Mouse (Mus musculus) adrenal gland, adult 8-10 months (tissue): ENCODE results near the gene Ccr10. TPM values are rescaled to one million over a fixed set of nuclear protein-coding genes. Genes with fewer than 3 reads are reported as not detected.
"Not testable (repeated sequence)": the region's sequence is repeated elsewhere in the genome, so short reads cannot be mapped to it uniquely, and the experiment has no call there.

Experiments
- DNase-seq: peaks from one replicate; pipeline ENCODE4 v3.0.0; 2022
- total RNA-seq, 4 experiments: library from RNA; stranded (reverse); gene quantifications; 2 replicates each; pipeline ENCODE4 v1.2.4; 2022

The Ccr10 gene
- total RNA-seq, 4 experiments from 2014 or later = 0.15 to 0.70 (median 0.36) TPM

GRCm38 (mm10) chr11:101171721-101172433 lies 3.4 kb downstream of the Ccr10 start:
- DNase-seq = peak; percentile 64

DNA sequence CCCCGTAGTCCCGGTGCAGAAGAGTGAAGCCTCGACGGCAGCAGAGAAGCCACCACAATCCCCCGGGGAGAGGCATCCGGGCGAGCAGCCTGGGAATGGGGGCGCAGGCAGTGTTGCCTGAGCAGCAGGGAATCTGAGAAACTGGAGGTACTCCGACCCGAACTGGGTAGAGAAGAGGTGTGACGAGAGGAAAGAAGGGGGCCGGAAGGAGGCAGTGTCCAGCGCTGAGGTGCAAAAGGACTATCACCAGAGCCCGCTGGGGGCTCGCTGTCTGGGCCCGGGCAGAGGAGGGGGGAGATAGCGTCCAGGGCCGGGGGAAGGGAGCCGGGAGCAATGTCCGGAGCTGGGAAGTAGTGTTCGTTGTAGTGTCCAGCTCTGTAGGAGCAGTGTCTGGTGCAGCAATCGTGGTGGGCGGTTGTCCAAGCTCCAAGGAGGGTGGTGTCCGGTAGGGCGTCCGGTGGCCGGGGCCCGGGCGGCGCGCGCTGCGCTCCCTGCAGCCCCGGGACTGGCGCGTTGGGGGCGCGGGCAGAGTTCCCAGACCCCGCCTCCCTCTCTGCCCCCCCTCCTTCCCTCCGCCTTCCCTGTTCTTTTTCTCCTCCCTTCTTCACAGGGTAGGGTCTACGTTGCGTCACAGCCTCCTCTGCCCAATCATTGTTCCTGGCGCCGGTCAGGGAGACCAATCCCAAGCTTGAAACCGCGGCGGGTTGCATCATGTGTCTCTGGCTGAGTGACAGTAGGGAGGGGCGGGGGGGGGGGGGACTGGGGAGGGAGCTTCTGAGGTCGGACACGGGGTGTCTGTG lies 4.2 kb downstream of the Ccr10 start, which contains the start of gene Plekhh3:
Gene Plekhh3, minus strand, starts transcription at position 541 of the 800 bp plus-strand sequence.
- DNase-seq = peak; percentile 98

GRCm38 (mm10) chr11:101170354-101170810 lies 4.9 kb downstream of the Ccr10 start, which contains the start of gene Cntnap1:
Gene Cntnap1 (plus strand): TSS chr11:101170523.
- DNase-seq = no peak

DNA sequence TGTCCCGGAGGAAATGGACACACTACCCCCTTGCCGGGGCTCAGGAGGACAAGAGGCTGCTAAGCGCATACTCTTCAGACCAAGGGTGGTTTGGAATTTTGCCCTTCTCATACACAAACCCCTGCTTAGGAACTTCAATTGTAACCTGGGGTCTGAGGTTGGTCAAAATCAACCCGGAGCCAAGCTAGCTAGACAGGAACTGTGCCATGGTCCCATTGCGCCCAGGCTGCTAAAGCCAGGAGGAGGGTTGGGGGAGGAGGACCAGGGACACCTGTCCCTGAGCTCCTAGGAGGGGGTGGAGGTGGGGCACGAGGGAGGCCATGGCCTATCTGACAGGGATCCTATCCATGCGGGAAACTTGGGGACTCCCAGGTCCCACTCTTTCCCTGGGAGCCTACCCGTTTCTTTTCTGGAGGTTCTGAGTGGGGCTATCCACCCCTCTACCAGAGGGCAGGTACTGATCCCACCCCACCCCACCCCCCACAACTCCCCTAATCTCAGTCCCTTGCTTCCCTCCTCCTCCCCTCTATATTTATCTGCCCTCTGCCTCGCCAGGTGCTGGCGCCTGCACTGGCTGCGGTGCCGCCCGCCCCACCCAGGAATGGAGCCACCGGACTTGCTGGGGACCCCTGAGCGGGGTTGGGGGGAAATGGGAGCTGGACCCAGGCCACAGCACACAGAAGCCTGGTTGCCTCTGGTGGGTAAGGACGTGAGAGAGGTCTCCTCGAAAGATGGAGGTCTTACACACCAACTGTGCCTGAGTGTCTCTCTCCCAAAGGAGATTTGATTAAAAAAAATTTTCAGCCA lies 5.7 kb downstream of the Ccr10 start:
- DNase-seq = no peak

DNA sequence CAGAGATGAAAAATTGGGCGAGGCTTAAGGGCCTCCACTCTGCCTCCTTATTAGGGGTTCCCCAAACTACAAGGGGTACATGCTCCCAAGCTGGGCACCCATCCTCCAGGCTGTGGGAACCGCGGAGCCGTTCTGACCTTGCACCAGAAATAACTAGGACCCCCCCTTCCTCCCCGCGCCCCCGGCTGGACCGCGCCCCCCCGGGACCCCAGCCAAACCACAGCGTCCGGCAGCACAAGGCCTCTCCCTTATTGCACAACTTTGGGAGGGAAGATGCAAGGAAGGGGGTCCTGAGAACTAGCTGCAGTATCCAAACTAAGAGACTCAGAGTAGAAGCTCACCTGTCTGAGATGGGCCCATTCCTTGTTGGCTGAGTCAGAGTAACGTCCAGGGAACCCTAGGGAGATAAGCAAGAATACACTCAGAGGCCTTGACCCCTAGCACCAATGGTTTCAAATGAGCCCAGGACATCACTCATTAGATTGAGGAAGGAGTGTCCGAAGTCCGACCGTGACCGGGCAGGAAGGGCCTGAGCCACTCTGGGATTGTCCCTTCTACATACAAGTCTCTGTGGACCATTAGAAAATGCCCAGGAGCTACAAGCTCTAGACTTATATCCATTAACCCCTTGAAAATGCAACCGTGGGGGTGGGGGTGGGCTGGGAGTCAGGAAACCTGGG lies 6.8 kb downstream of the Ccr10 start:
- DNase-seq = no peak

DNA sequence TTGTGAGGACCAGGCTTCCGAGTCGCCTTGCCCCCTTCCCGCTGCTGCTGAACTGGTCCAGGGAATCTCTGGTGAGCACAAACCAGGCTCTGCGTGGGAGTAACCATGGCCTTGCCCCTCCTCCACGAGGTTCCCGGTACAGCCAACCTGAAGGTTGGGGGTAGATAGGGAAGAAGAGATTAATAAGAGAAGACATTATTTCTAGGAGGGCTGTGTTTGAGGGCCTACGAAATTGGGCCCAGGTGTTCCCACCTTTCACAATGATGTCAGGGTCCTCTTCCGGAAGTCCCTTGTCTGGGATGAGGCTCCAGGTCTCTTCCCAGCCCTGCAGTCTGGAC lies 7.3 kb downstream of the Ccr10 start:
- DNase-seq = no peak

DNA sequence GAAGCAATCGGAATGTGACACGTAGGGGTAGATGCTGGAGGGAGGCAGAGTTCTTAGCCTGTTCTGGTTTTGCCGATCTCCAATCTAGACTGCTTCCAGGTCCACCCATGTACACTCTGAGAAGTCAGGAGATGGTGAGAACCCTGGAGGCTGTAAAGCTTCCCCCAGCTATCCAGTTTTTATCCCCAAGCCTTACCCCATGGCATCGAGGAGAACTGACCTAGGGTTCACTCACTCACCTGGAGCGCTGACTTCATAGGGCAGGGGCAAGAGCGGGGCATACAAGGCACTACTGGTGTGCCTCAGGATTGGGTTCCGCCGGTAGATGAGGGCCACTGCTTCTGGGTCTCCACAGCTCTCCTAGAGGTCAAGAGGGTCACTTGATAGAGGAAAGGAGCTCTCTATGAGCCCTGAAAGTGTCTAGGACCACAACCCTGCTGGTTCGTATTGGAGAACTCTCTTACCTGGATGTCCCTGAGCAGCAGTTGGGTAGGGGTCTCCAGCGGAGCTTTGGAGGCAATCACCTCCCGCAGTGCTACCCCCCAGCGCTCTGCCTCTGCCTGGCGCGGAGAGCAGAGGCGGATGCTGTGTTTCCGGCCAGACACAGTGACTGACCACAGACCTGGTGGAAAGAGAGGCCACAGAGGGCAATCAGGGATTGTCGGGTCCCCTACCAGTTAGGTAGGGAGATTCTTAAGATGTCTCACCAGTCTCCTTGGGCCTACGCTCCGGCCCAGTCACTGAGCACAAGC lies 7.9 kb downstream of the Ccr10 start:
- DNase-seq = no peak

- DNase-seq = no peak
These were observed 8.9 kb downstream of the Ccr10 start for GRCm38 (mm10) chr11:101166357-101166756.

DNA sequence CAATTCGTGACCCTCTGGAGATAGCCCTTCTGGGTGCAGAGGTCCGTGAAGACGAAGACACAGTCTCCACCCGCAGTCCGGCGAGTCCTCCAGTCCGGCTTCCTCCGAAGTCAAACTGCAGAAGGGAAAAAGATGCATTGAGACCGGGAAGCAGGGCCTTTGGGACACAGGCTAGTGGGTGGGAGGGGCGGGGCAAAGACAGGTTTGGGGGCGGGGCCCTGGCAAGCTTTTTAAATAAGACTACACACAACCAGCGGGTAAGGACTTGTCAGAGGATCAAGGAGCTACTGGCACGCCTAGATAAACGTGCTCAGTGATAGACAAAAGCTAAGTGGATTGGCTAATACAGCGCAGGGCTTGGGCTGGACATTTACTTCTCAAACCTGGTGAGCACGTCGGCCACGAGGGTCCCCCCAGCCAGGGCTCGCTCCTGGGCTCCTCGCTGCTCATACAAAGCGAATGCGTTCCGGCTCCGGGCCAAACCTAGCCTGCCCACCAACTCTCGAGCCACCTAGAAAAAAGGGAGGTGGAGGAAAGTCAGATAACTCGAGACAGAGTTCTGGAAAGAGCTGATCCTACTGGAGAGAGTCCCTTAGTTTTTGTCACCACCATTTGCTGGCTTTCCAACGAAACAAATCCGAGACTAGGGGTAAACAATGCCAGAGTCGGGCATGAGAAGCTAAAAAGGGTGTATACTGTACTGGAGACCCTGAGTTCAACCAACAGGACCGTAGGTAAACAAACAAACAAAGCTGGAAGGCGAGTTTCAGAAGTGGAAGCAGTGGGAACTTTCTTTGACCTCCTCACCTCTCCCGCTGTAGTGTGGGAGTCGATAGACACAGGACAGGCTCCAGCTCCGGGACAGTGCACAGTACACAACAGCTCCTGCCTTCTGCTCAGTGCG lies 10.3 kb downstream of the Ccr10 start:
- DNase-seq = no peak

GRCm38 (mm10) chr11:101164351-101164665 lies 10.9 kb downstream of the Ccr10 start:
- DNase-seq = no peak

DNA sequence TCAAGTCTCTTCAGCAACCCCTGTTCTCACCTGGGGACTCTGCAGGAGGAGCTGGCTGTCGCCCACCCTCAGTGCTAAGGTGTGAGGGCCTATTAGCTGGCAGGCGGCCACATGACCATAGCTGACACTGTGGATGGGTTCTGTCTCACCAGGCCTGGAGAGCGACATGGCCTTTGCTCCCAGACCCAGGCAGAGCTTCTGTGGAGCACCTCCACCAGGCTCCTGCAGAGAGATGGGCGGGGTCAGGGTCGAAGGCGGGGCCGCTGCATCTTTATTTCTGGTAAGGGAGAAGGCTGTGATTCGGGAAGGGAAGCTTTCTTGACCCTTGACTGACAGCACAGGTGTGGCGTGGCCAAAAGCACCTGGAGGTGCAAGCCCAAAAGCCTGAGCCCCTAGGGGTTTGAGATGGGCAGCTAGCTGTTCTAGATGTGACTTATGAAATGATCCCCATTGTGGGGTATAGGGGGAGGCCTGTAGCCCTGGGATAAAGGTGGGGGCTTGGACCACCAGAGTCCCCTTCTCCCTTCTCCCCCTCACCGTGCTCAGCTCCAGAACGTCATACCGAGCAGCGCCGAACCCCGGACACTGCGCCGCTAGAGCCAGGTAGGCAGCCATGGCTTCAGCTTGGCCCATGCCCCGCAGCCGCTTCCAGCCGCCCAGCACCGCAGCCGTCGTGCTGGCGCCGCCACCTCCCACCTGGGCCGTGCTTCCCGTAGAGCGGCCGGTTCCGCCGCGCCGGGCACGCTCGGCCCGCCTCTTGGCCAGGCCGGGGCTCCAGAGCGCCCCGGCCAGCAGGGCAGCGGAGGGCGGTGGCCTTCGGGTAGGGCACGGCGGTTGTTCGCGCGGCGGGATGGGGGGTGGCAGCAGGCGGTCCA lies 11.5 kb downstream of the Ccr10 start:
- no peak for DNase-seq

- no peak for DNase-seq
These were observed 12.5 kb downstream of the Ccr10 start for GRCm38 (mm10) chr11:101162772-101163171.

GRCm38 (mm10) chr11:101162301-101162700 lies 12.9 kb downstream of the Ccr10 start:
- no peak for DNase-seq

DNA sequence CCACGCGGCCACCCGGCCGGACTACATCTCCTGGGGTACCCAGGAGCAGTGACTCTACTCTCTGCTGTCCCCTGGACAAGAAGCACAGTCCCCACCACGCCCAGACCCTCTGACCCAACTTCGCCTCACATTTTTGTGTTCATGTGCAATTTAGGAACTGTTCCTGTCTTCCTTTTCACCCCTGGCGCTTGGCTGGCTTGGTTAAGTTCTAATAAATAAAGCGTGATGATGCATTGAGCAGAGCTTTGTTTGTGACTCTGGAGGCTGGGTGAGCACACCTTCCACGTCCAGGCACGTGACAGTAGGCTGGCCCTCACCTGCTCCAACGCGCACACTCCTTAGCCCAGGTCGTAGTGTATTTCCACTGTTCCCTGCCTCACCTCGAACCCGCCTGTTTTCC lies 13.7 kb downstream of the Ccr10 start:
- no peak for DNase-seq

GRCm38 (mm10) chr11:101160981-101161505 lies 14.2 kb downstream of the Ccr10 start:
- DNase-seq = not testable (repeated sequence)

DNA sequence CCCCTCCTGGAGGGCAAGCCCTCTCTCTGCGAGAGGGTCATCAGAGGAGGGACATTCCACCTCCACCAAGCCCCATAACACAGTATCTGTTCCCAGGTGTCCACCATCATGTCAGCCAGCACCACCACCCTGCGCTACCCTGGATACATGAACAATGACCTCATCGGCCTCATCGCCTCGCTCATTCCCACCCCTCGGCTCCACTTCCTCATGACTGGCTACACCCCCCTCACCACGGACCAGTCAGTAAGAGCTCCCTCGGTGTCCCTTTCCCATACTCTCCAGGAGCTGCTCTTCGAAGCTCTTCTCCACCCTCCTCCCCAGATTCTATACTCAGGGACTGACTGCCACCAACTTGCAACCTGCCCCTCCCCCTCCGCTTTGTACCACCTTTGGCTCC lies 15.1 kb downstream of the Ccr10 start:
- DNase-seq = not testable (repeated sequence)

GRCm38 (mm10) chr11:101155728-101156371 lies 19.4 kb downstream of the Ccr10 start, which contains the start of gene Tubg2:
Gene Tubg2 (plus strand): TSS chr11:101155907.
- DNase-seq = peak; percentile 47

GRCm38 (mm10) chr11:101155151-101155550 lies 20.1 kb downstream of the Ccr10 start:
- DNase-seq = no peak

GRCm38 (mm10) chr11:101154648-101155047 lies 20.6 kb downstream of the Ccr10 start:
- DNase-seq = no peak
